Mouse (Mus musculus) midbrain, embryonic 13.5 days (tissue): ENCODE measurements around the gene Hic1. TPM values are rescaled to one million over a fixed set of nuclear protein-coding genes. Genes with fewer than 3 reads are reported as not detected.

Experiments
- ATAC-seq: fragments of 200-750 bp; cut with Nextera tagmentation; 2 replicates; pipeline ENCODE4 v1.8.0; 2017; ENCODE audit warnings: mild to moderate bottlenecking, moderate TSS enrichment, moderate library complexity
- H3K27ac ChIP-seq: fragments of 300-500 bp; sonication (generic); 2 replicates; pipeline ENCODE4 v1.5.1; 2015; ENCODE audit warnings: inconsistent platforms, mild to moderate bottlenecking, moderate library complexity
- H3K27me3 ChIP-seq: fragments of 300-500 bp; sonication (generic); 2 replicates; pipeline ENCODE4 v1.6.1; 2015; ENCODE audit warnings: mild to moderate bottlenecking, inconsistent platforms
- H3K36me3 ChIP-seq: fragments of 300-500 bp; sonication (generic); 2 replicates; pipeline ENCODE4 v1.6.1; 2015; ENCODE audit warnings: mild to moderate bottlenecking, inconsistent platforms
- H3K4me1 ChIP-seq: fragments of 300-500 bp; sonication (generic); replicated peaks from 2 replicates; pipeline ENCODE4 v1.6.1; 2015; ENCODE audit warnings: inconsistent platforms
- H3K4me2 ChIP-seq: fragments of 300-500 bp; sonication (generic); replicated peaks from 2 replicates; pipeline ENCODE4 v1.6.1; 2015; ENCODE audit warnings: moderate library complexity, mild to moderate bottlenecking, inconsistent platforms
- H3K4me3 ChIP-seq: fragments of 300-500 bp; sonication (generic); replicated peaks from 2 replicates; pipeline ENCODE4 v1.5.1; 2015; ENCODE audit warnings: mild to moderate bottlenecking, inconsistent platforms
- H3K9ac ChIP-seq: fragments of 300-500 bp; sonication (generic); replicated peaks from 2 replicates; pipeline ENCODE4 v1.6.1; 2015; ENCODE audit warnings: mild to moderate bottlenecking, inconsistent platforms
- H3K9me3 ChIP-seq: fragments of 300-500 bp; sonication (generic); 2 replicates; pipeline ENCODE4 v1.6.1; 2016; ENCODE audit warnings: mild to moderate bottlenecking, inconsistent platforms
- WGBS: fragments of 180-500 bp; shearing (Covaris S2); methylation state at CpG from one replicate; pipeline ENCODE4 v1.1.7; 2015; 5-methylcytosine and 5-hydroxymethylcytosine counted together
- polyA plus RNA-seq: library from polyadenylated mRNA; unstranded; fragments of >200 nt; fragmentation: Nextera tagmentation; extraction: Ambion mirVana; gene quantifications from 2 replicates; pipeline ENCODE4 v1.2.1, GENCODE M21; 2015

Gene Hic1
- polyA plus RNA-seq: 1.2 and 2.4 TPM in 2 replicates

- H3K9ac ChIP-seq: peak within 1 kb of the TSS; percentile 62
- peak within 1 kb of the TSS; percentile 48 for H3K4me3 ChIP-seq
- ATAC-seq: no peak
- WGBS: 6% methylated on average over 23 of the region's 23 CpGs
- no peaks in the 10 kb centered on the region for H3K9me3 ChIP-seq
- H3K4me2 ChIP-seq: peak within 1 kb of the TSS; percentile 75
- H3K27ac ChIP-seq: 0 out of 2 replicates have a peak within 1 kb of the TSS, but pooled peaks have one; percentile 51
- H3K4me1 ChIP-seq: peaks cover 85% of the 10 kb centered on the region
- no peaks in the 10 kb centered on the region for H3K36me3 ChIP-seq
- H3K27me3 ChIP-seq: peaks cover 81% of the 10 kb centered on the region
These were observed at the start of gene Hic1 for GRCm38 (mm10) chr11:75169405-75170080. Gene Hic1 (minus strand): TSS chr11:75169519.

- H3K4me1 ChIP-seq: peaks cover 75% of the 10 kb centered on the region
- H3K4me2 ChIP-seq: peak overlapping the region; percentile 58
- H3K36me3 ChIP-seq: no peaks in the 10 kb centered on the region
- peak overlapping the region; percentile 57 for H3K9ac ChIP-seq
- peak overlapping the region; percentile 25 for H3K4me3 ChIP-seq
- peak; percentile 46 for ATAC-seq
- 20% methylated on average over 11 of the region's 13 CpGs for WGBS
- peak overlapping the region; percentile 88 for H3K27ac ChIP-seq
- no peaks in the 10 kb centered on the region for H3K9me3 ChIP-seq
- H3K27me3 ChIP-seq: no peaks in the 10 kb centered on the region
These were observed 45.0 kb upstream of the Hic1 start for GRCm38 (mm10) chr11:75214081-75214950.

- Histone ChIP-seq H3K4me2 (peak overlapping the region; percentile 58), H3K9ac (peak overlapping the region; percentile 57), H3K4me1 (peaks cover 83% of the 10 kb centered on the region), H3K27ac (peak overlapping the region; percentile 88), H3K27me3 (no peaks in the 10 kb centered on the region), H3K9me3 (no peaks in the 10 kb centered on the region), H3K4me3 (peak overlapping the region; percentile 25), H3K36me3 (no peaks in the 10 kb centered on the region)
- ATAC-seq: peak; percentile 70
- WGBS: 2% methylated on average over 35 of the region's 35 CpGs
These were observed 44.2 kb upstream of the Hic1 start for GRCm38 (mm10) chr11:75213372-75214080.

- Histone ChIP-seq H3K27ac (peak overlapping the region; percentile 86), H3K9me3 (no peaks in the 10 kb centered on the region), H3K4me3 (no peak overlapping the region), H3K4me1 (peaks cover 88% of the 10 kb centered on the region), H3K4me2 (no peak overlapping the region), H3K9ac (no peak overlapping the region), H3K27me3 (no peaks in the 10 kb centered on the region), H3K36me3 (no peaks in the 10 kb centered on the region)
- 53% methylated on average over 1 of the region's 3 CpGs for WGBS
- no peak for ATAC-seq
These were observed 43.6 kb upstream of the Hic1 start for GRCm38 (mm10) chr11:75212876-75213275.

- ATAC-seq: peak; percentile 22; the same call in 1 of the 2 replicates
- H3K27me3 ChIP-seq: no peaks in the 10 kb centered on the region
- H3K4me1 ChIP-seq: peaks cover 88% of the 10 kb centered on the region
- H3K4me3 ChIP-seq: no peak overlapping the region
- H3K27ac ChIP-seq: peak overlapping the region; percentile 86
- 0 out of 2 replicates have a peak overlapping the region, but pooled peaks have one; percentile 48 for H3K9ac ChIP-seq
- no peaks in the 10 kb centered on the region for H3K9me3 ChIP-seq
- H3K4me2 ChIP-seq: no peak overlapping the region; the same call in 1 of the 2 replicates
- no peaks in the 10 kb centered on the region for H3K36me3 ChIP-seq
- 38% methylated on average over 8 of the region's 8 CpGs for WGBS
These were observed 42.8 kb upstream of the Hic1 start for GRCm38 (mm10) chr11:75212031-75212667.

GRCm38 (mm10) chr11:75210755-75211154, 41.4 kb upstream of the Hic1 start:
- Histone ChIP-seq H3K4me2 (no peak overlapping the region), H3K4me1 (peaks cover 82% of the 10 kb centered on the region), H3K4me3 (no peak overlapping the region), H3K36me3 (no peaks in the 10 kb centered on the region), H3K27me3 (no peaks in the 10 kb centered on the region), H3K9ac (no peak overlapping the region), H3K27ac (peak overlapping the region; percentile 86), H3K9me3 (no peaks in the 10 kb centered on the region)
- no peak for ATAC-seq
- WGBS: 34% methylated on average over 6 of the region's 6 CpGs

GRCm38 (mm10) chr11:75210093-75210492, 40.8 kb upstream of the Hic1 start:
- no peaks in the 10 kb centered on the region for H3K9me3 ChIP-seq
- no peak overlapping the region; the same call in 1 of the 2 replicates for H3K9ac ChIP-seq
- 0 out of 2 replicates have a peak overlapping the region, but pooled peaks have one; percentile 25 for H3K4me2 ChIP-seq
- H3K36me3 ChIP-seq: no peaks in the 10 kb centered on the region
- H3K27ac ChIP-seq: peak overlapping the region; percentile 86
- H3K27me3 ChIP-seq: no peaks in the 10 kb centered on the region
- peaks cover 81% of the 10 kb centered on the region for H3K4me1 ChIP-seq
- ATAC-seq: no peak
- no peak overlapping the region for H3K4me3 ChIP-seq
- 45% methylated on average over 4 of the region's 4 CpGs for WGBS

- Histone ChIP-seq H3K36me3 (no peaks in the 10 kb centered on the region), H3K4me1 (peaks cover 81% of the 10 kb centered on the region), H3K9ac (no peak overlapping the region), H3K9me3 (no peaks in the 10 kb centered on the region), H3K4me2 (no peak overlapping the region), H3K27me3 (no peaks in the 10 kb centered on the region), H3K27ac (peak overlapping the region; percentile 86), H3K4me3 (no peak overlapping the region)
- WGBS: 60% methylated on average over 4 of the region's 4 CpGs
- no peak for ATAC-seq
These were observed 40.0 kb upstream of the Hic1 start for GRCm38 (mm10) chr11:75209363-75209762.

GRCm38 (mm10) chr11:75206347-75206746, 37.0 kb upstream of the Hic1 start:
- WGBS: 79% methylated on average over 4 of the region's 4 CpGs

GRCm38 (mm10) chr11:75204472-75204871, 35.2 kb upstream of the Hic1 start:
- Histone ChIP-seq H3K9me3 (no peaks in the 10 kb centered on the region), H3K27ac (peak overlapping the region; percentile 56), H3K36me3 (0 out of 2 replicates have a peak, but pooled peaks cover 1% of the 10 kb centered on the region), H3K4me2 (no peak overlapping the region), H3K9ac (no peak overlapping the region), H3K4me1 (peaks cover 72% of the 10 kb centered on the region), H3K27me3 (no peaks in the 10 kb centered on the region), H3K4me3 (no peak overlapping the region)
- ATAC-seq: no peak
- 36% methylated on average over 9 of the region's 9 CpGs for WGBS

More at GRCm38 (mm10) chr11:75206347-75206746, 37.0 kb upstream of the Hic1 start:
- Histone ChIP-seq H3K9ac (no peak overlapping the region), H3K4me3 (no peak overlapping the region), H3K27me3 (no peaks in the 10 kb centered on the region), H3K4me1 (peaks cover 79% of the 10 kb centered on the region), H3K36me3 (no peaks in the 10 kb centered on the region), H3K9me3 (no peaks in the 10 kb centered on the region), H3K27ac (no peak overlapping the region), H3K4me2 (no peak overlapping the region)
- no peak for ATAC-seq

GRCm38 (mm10) chr11:75203926-75204325, 34.6 kb upstream of the Hic1 start:
- Histone ChIP-seq H3K4me2 (no peak overlapping the region), H3K9me3 (no peaks in the 10 kb centered on the region), H3K27me3 (no peaks in the 10 kb centered on the region), H3K4me1 (peaks cover 67% of the 10 kb centered on the region), H3K36me3 (0 out of 2 replicates have a peak, but pooled peaks cover 3% of the 10 kb centered on the region), H3K27ac (peak overlapping the region; percentile 56; the same call in 1 of the 2 replicates), H3K4me3 (no peak overlapping the region), H3K9ac (no peak overlapping the region)
- 87% methylated on average over 4 of the region's 4 CpGs for WGBS
- no peak for ATAC-seq
